Mouse (Mus musculus) liver, adult (tissue): ENCODE measurements around the gene Map3k19.

ENCODE experiments used
- GATA4 ChIP-seq: IDR thresholded peaks from 2 replicates; pipeline ENCODE4 v1.6.1; 2014; ENCODE audit warnings: mild to moderate bottlenecking, low read length; ENCODE audit not compliant: insufficient replicate concordance

Gene Map3k19

DNA sequence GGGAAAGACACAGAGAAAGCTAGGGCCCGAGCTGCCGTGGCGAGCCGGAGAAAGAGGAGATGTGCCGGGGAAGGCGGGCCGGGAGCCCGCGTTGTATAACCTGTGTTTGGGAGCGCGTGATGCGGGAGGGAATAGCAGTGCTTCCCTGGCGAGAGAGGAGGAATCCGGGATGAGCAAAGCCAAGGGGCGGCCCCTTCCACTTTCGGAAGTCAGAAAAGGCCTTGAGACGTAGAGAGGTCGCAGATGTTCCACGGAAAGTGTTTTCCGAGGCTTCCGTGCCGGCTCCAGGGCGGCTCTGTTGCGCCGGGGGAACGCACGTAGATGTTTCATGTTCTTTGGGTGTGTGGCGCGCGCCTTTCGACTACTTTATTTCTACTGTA, 80.3 kb downstream of the Map3k19 start:
- TF ChIP-seq GATA4, result no peak

DNA sequence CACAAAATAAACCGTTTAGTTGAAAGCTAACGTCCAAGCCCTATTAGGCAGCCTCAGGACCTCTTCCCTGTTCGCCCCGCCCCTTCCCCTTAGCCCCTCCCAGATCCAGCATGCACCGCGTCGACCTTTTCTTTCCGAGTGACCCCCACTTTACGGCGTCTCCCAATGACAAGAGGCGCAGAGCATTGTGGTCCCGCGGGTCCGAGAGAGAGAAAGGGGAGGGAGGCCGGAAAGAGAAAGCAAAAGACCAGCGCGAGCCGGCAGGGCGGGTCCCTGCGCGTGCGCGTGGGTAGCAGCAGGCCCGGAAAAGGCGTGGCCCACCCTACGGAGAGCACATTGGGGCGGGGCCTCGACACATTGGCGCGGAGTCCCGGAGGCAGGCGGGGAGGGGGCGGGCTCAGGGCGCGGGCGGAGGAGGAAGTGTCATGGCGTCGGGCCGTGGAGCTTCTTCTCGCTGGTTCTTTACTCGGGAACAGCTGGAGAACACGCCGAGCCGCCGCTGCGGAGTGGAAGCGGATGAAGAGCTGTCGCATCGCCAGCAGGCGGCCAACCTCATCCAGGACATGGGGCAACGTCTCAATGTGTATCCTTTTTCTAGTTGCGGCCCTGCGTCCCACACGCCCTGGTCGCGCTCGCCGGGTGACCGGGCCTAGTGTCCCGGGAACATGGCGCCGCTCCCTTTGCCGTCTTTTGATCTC, 80.9 kb downstream of the Map3k19 start, which contains the start of gene Ccnt2:
Ccnt2 (plus strand) TSS at position 362 of the 698 bp plus-strand sequence.
- 0 out of 2 replicates have a peak, but pooled peaks have one; percentile 3 for TF ChIP-seq GATA4

DNA sequence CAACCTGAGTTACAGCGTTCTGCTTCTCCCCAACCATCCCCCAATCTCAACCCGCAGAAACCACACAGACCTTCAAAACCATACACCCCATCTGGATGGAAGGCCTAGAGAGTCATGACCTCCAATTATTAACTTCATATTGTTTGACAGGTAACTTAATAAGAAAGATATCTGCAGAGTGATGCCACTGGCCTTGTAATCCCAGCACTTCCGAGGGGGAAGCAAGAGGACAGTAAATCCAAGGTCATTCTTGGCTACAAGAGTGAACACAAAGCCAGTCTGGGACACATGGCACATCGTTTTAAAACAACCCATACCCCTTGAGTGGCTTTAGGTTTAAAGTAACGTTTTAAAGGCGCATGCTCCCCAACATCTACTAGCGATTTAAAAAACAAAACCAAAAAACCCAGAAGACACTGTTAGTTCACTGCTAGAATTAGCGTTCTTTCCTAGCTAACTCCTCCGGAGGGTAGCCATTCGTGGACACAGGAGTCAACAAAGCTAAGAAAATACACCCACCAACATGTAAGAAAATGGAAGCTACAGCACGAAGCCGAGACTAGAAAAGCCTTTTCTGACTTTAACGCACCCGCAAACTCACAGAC, 81.5 kb downstream of the Map3k19 start:
- no peak for TF ChIP-seq GATA4

DNA sequence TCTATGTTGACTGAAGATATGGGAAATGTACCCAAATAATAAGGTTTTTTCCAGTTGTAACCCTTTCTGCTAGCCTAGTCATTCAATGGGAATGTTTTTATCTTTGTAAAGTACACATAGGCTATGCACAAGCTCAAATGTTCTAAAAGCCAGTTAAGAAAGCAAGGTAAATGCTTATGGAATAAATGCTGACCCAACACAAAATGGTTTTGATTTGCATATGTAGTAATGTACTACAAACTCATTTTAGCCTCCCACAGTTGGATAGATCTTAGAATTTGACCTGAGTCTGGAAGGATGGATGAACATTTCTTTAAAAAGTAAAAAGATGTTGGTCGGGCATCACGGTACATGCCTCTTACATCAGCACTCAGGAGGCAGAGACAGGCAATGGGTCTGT, 88.1 kb downstream of the Map3k19 start:
- no peak for TF ChIP-seq GATA4

DNA sequence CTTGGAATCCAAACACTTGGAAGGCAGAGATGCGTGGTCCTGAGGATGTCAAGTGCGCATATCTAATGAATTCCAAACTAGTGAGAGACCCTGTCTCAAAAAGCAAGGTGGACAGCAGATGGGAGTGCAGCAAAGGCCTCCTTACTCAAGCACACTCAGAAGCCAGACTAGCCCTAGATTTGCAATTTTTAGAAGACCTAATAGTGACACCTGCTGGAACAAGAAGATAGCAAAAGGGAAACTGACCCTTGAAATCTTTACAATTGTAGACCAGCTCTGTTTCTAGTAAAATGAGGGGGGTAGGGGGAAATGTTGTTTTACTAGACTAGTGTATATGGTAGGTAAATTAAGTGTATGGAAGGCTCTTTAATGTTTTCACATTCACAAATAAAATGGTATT, 89.4 kb downstream of the Map3k19 start:
- TF ChIP-seq GATA4, result no peak
